Mouse (Mus musculus): Measurements from ENCODE around the gene Gpr146. TPM values are rescaled to one million over a fixed set of nuclear protein-coding genes. Genes with fewer than 3 reads are reported as not detected.

The Gpr146 gene
- polyA plus RNA-seq, 1 experiment from 2014 or later = 2.5 TPM

- Histone ChIP-seq H3K36me3 (ENCODE audit: control insufficient read depth, insufficient read depth, low read length) (peaks cover 29% of the 10 kb centered on the region), H3K4me3 (ENCODE audit: low read length) (no peak overlapping the region), H3K27me3 (replicated peaks; ENCODE audit: control insufficient read depth, insufficient read depth, low read length) (no peaks in the 10 kb centered on the region), H3K4me2 (ENCODE audit: low read depth, low read length) (no peak overlapping the region), H3K4me1 (ENCODE audit: control insufficient read depth, insufficient read depth, low read length) (peaks cover 9% of the 10 kb centered on the region), H3K9me3 (ENCODE audit: control insufficient read depth, low read length) (no peaks in the 10 kb centered on the region), H3K27ac (ENCODE audit: low read length) (peak overlapping the region; percentile 85), H3K9ac (ENCODE audit: low read depth, low read length) (peak overlapping the region; percentile 35; the same call in 1 of the 2 replicates)
- WGBS = 52% methylated on average over 3 of the region's 3 CpGs
- ATAC-seq = peak; percentile 62
Observed at GRCm38 (mm10) chr5:139338403-139338802, 39.1 kb upstream of the Gpr146 start.

GRCm38 (mm10) chr5:139338891-139339290 lies 38.6 kb upstream of the Gpr146 start:
- ATAC-seq = peak; percentile 10; the same call in 1 of the 2 replicates
- Histone ChIP-seq H3K36me3 (ENCODE audit: control insufficient read depth, insufficient read depth, low read length) (peaks cover 29% of the 10 kb centered on the region), H3K27ac (ENCODE audit: low read length) (peak overlapping the region; percentile 35; the same call in 1 of the 2 replicates), H3K9me3 (ENCODE audit: control insufficient read depth, low read length) (no peaks in the 10 kb centered on the region), H3K4me2 (ENCODE audit: low read depth, low read length) (no peak overlapping the region), H3K27me3 (replicated peaks; ENCODE audit: control insufficient read depth, insufficient read depth, low read length) (no peaks in the 10 kb centered on the region), H3K9ac (ENCODE audit: low read depth, low read length) (0 out of 2 replicates have a peak overlapping the region, but pooled peaks have one; percentile 35), H3K4me3 (ENCODE audit: low read length) (no peak overlapping the region), H3K4me1 (ENCODE audit: control insufficient read depth, insufficient read depth, low read length) (peaks cover 14% of the 10 kb centered on the region)
- 74% methylated on average over 11 of the region's 11 CpGs for WGBS

- Histone ChIP-seq H3K9ac (ENCODE audit: low read depth, low read length) (peak overlapping the region; percentile 95), H3K4me2 (ENCODE audit: low read depth, low read length) (peak overlapping the region; percentile 93), H3K9me3 (ENCODE audit: control insufficient read depth, low read length) (no peaks in the 10 kb centered on the region), H3K4me3 (ENCODE audit: low read length) (peak overlapping the region; percentile 94), H3K27me3 (replicated peaks; ENCODE audit: control insufficient read depth, insufficient read depth, low read length) (no peaks in the 10 kb centered on the region), H3K4me1 (ENCODE audit: control insufficient read depth, insufficient read depth, low read length) (peaks cover 38% of the 10 kb centered on the region), H3K27ac (ENCODE audit: low read length) (peak overlapping the region; percentile 87), H3K36me3 (ENCODE audit: control insufficient read depth, insufficient read depth, low read length) (peaks cover 18% of the 10 kb centered on the region; the same call in 1 of the 2 replicates)
- peak; percentile 67 for ATAC-seq
- 4% methylated on average over 12 of the region's 12 CpGs for WGBS
Observed at GRCm38 (mm10) chr5:139344021-139344686, 33.3 kb upstream of the Gpr146 start.

- under 1% methylated on average over 33 of the region's 33 CpGs for WGBS
- Histone ChIP-seq H3K4me1 (ENCODE audit: control insufficient read depth, insufficient read depth, low read length) (peaks cover 41% of the 10 kb centered on the region), H3K27ac (ENCODE audit: low read length) (peak overlapping the region; percentile 87), H3K9me3 (ENCODE audit: control insufficient read depth, low read length) (no peaks in the 10 kb centered on the region), H3K4me2 (ENCODE audit: low read depth, low read length) (peak overlapping the region; percentile 93), H3K9ac (ENCODE audit: low read depth, low read length) (peak overlapping the region; percentile 95), H3K27me3 (replicated peaks; ENCODE audit: control insufficient read depth, insufficient read depth, low read length) (no peaks in the 10 kb centered on the region), H3K36me3 (ENCODE audit: control insufficient read depth, insufficient read depth, low read length) (peaks cover 13% of the 10 kb centered on the region; the same call in 1 of the 2 replicates), H3K4me3 (ENCODE audit: low read length) (peak overlapping the region; percentile 94)
- peak; percentile 77 for ATAC-seq
Observed at GRCm38 (mm10) chr5:139344687-139345363, 32.7 kb upstream of the Gpr146 start.

- H3K27me3 ChIP-seq (replicated peaks; ENCODE audit: control insufficient read depth, insufficient read depth, low read length) = no peaks in the 10 kb centered on the region
- peak overlapping the region; percentile 57 for H3K4me2 ChIP-seq (ENCODE audit: low read depth, low read length)
- peak overlapping the region; percentile 94 for H3K4me3 ChIP-seq (ENCODE audit: low read length)
- peak overlapping the region; percentile 85 for H3K27ac ChIP-seq (ENCODE audit: low read length)
- H3K9ac ChIP-seq (ENCODE audit: low read depth, low read length) = peak overlapping the region; percentile 62
- 10% methylated on average over 5 of the region's 5 CpGs for WGBS
- no peaks in the 10 kb centered on the region for H3K9me3 ChIP-seq (ENCODE audit: control insufficient read depth, low read length)
- peak; percentile 9 for ATAC-seq
- peaks cover 44% of the 10 kb centered on the region for H3K4me1 ChIP-seq (ENCODE audit: control insufficient read depth, insufficient read depth, low read length)
- H3K36me3 ChIP-seq (ENCODE audit: control insufficient read depth, insufficient read depth, low read length) = peaks cover 8% of the 10 kb centered on the region; the same call in 1 of the 2 replicates
Observed at GRCm38 (mm10) chr5:139345364-139345714, 32.2 kb upstream of the Gpr146 start.

- peak overlapping the region; percentile 35 for H3K4me2 ChIP-seq (ENCODE audit: low read depth, low read length)
- ATAC-seq = peak; percentile 9; the same call in 1 of the 2 replicates
- no peaks in the 10 kb centered on the region for H3K27me3 ChIP-seq (replicated peaks; ENCODE audit: control insufficient read depth, insufficient read depth, low read length)
- peaks cover 53% of the 10 kb centered on the region for H3K4me1 ChIP-seq (ENCODE audit: control insufficient read depth, insufficient read depth, low read length)
- no peak overlapping the region for H3K4me3 ChIP-seq (ENCODE audit: low read length)
- peak overlapping the region; percentile 57 for H3K9ac ChIP-seq (ENCODE audit: low read depth, low read length)
- H3K36me3 ChIP-seq (ENCODE audit: control insufficient read depth, insufficient read depth, low read length) = no peaks in the 10 kb centered on the region
- peak overlapping the region; percentile 95 for H3K27ac ChIP-seq (ENCODE audit: low read length)
- whole genome bisulfite sequencing = 55% methylated on average over 1 of the region's 1 CpGs
- no peaks in the 10 kb centered on the region for H3K9me3 ChIP-seq (ENCODE audit: control insufficient read depth, low read length)
Observed at GRCm38 (mm10) chr5:139347225-139347624, 30.3 kb upstream of the Gpr146 start.

GRCm38 (mm10) chr5:139349713-139350112 lies 27.8 kb upstream of the Gpr146 start:
- no peak overlapping the region for H3K4me3 ChIP-seq (ENCODE audit: low read length)
- H3K9me3 ChIP-seq (ENCODE audit: control insufficient read depth, low read length) = no peaks in the 10 kb centered on the region
- 0 out of 2 replicates have a peak overlapping the region, but pooled peaks have one; percentile 6 for H3K9ac ChIP-seq (ENCODE audit: low read depth, low read length)
- H3K27ac ChIP-seq (ENCODE audit: low read length) = peak overlapping the region; percentile 87
- no peaks in the 10 kb centered on the region for H3K27me3 ChIP-seq (replicated peaks; ENCODE audit: control insufficient read depth, insufficient read depth, low read length)
- H3K36me3 ChIP-seq (ENCODE audit: control insufficient read depth, insufficient read depth, low read length) = no peaks in the 10 kb centered on the region
- peaks cover 41% of the 10 kb centered on the region for H3K4me1 ChIP-seq (ENCODE audit: control insufficient read depth, insufficient read depth, low read length)
- WGBS = 55% methylated on average over 6 of the region's 6 CpGs
- ATAC-seq = peak; percentile 3
- peak overlapping the region; percentile 15; the same call in 1 of the 2 replicates for H3K4me2 ChIP-seq (ENCODE audit: low read depth, low read length)

- no peaks in the 10 kb centered on the region for H3K9me3 ChIP-seq (ENCODE audit: control insufficient read depth, low read length)
- H3K4me1 ChIP-seq (ENCODE audit: control insufficient read depth, insufficient read depth, low read length) = peaks cover 41% of the 10 kb centered on the region
- peak within 1 kb of the TSS; percentile 76 for H3K9ac ChIP-seq (ENCODE audit: low read depth, low read length)
- H3K27me3 ChIP-seq (replicated peaks; ENCODE audit: control insufficient read depth, insufficient read depth, low read length) = no peaks in the 10 kb centered on the region
- H3K27ac ChIP-seq (ENCODE audit: low read length) = peak within 1 kb of the TSS; percentile 95
- no peaks in the 10 kb centered on the region for H3K36me3 ChIP-seq (ENCODE audit: control insufficient read depth, insufficient read depth, low read length)
- peak within 1 kb of the TSS; percentile 55 for H3K4me3 ChIP-seq (ENCODE audit: low read length)
- WGBS = 40% methylated on average over 5 of the region's 5 CpGs
- ATAC-seq = no peak
- peak within 1 kb of the TSS; percentile 63 for H3K4me2 ChIP-seq (ENCODE audit: low read depth, low read length)
Observed at GRCm38 (mm10) chr5:139351134-139351533, 26.4 kb upstream of the Gpr146 start, which contains the start of gene Cox19. Gene Cox19 (minus strand): TSS chr5:139351418.

GRCm38 (mm10) chr5:139351628-139352027 lies 25.9 kb upstream of the Gpr146 start:
- no peaks in the 10 kb centered on the region for H3K36me3 ChIP-seq (ENCODE audit: control insufficient read depth, insufficient read depth, low read length)
- H3K4me1 ChIP-seq (ENCODE audit: control insufficient read depth, insufficient read depth, low read length) = peaks cover 41% of the 10 kb centered on the region
- H3K27me3 ChIP-seq (replicated peaks; ENCODE audit: control insufficient read depth, insufficient read depth, low read length) = no peaks in the 10 kb centered on the region
- peak overlapping the region; percentile 55 for H3K4me3 ChIP-seq (ENCODE audit: low read length)
- peak overlapping the region; percentile 76 for H3K9ac ChIP-seq (ENCODE audit: low read depth, low read length)
- peak; percentile 73 for ATAC-seq
- no peaks in the 10 kb centered on the region for H3K9me3 ChIP-seq (ENCODE audit: control insufficient read depth, low read length)
- H3K27ac ChIP-seq (ENCODE audit: low read length) = peak overlapping the region; percentile 95
- H3K4me2 ChIP-seq (ENCODE audit: low read depth, low read length) = peak overlapping the region; percentile 63
- WGBS = 18% methylated on average over 8 of the region's 8 CpGs
